Mouse (Mus musculus): ENCODE results near the gene Ankzf1.

DNA sequence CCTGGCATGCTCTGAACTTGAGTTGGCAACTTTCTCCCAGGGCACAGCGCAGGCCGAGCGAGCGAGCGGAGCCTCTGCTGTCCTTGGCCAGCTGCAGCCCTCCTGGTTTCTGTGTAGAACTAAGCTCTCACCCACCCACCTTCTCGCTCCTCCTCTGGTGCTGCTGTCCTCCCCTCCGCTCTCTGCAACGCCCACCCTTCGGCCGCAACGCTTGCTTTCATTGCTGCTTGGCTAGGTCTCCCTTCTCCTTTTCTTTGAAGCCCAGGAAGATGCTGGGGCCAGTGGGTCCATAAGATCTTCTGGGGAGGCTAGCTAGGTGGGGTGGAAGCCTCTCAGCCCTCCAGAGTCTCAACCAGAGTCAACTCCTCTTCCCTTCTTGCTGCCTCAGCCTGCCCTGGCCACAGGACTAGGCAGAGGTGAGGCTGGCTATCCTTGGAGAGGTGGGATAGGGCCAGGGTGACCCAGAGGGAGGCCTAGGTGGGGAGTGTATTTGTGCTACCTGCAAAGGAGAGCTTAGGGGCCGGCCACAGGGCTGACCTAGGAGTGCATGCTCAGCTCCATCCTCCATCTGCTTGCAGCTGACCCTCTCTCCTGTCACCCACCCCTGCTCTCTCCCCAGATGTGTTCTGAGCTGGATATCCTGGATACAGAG lies 52.4 kb downstream of the Ankzf1 start:
- TF ChIP-seq E2F4 (IDR thresholded peaks at IDR 0.05; ENCODE audit: insufficient read depth) = no peak
- TF ChIP-seq POLR2A (IDR thresholded peaks at IDR 0.05; ENCODE audit: insufficient read length, low read depth) = no peak
- TF ChIP-seq MYOG (IDR thresholded peaks at IDR 0.05; ENCODE audit: control insufficient read depth in 1 of 3, insufficient read depth in 1 of 3, insufficient read length in 2 of 3, low read depth in 2 of 3) = no peak

Measured in myocyte (in vitro differentiated cells).